Mouse (Mus musculus) liver, adult 2 months (tissue): ENCODE results near the gene Inpp5a.

Source experiments
- CTCF ChIP-seq: fragments of 200-500 bp; IDR thresholded peaks from 2 replicates; pipeline ENCODE4 v1.5.1; 2011; ENCODE audit warnings: low read depth, low read length, control low read depth
- POLR2A ChIP-seq: fragments of 200-500 bp; IDR thresholded peaks from 2 replicates; pipeline ENCODE4 v1.6.1; 2011; ENCODE audit warnings: low read length, control low read depth; ENCODE audit not compliant: insufficient read depth; ENCODE audit errors: extremely low read depth

- TF ChIP-seq CTCF (peak; percentile 96), POLR2A (no peak)
Measured at GRCm38 (mm10) chr7:139472865-139473549, 84.1 kb downstream of the Inpp5a start.
